Mouse (Mus musculus) CH12.LX (cell line): ENCODE measurements at regions not wholly inside any gene's neighbourhood (a gene's known extent, or its start where the extent isn't known, plus 50 kb on each side); places are given as distances from the start of the nearest gene placed in this dataset.
A peak's percentile ranks its signal among the peaks of the same experiment; 100 is the strongest.

ENCODE experiments used
- DNase-seq: peaks from one replicate; pipeline ENCODE4 v3.0.0-alpha.2; 2013; ENCODE audit errors: extremely low read depth
- H3K27ac ChIP-seq: 2 replicates; pipeline ENCODE4 v1.5.1; 2012; ENCODE audit warnings: low read depth, mild to moderate bottlenecking, control low read depth, moderate library complexity; ENCODE audit not compliant: insufficient read depth
- H3K27me3 ChIP-seq: replicated peaks from 2 replicates; pipeline ENCODE3; 2012; ENCODE audit warnings: inconsistent platforms
- H3K36me3 ChIP-seq, 2 experiments: replicated peaks in 1 of 2; 2 replicates each; pipeline versions ENCODE3 to v1.6.1; 2012; ENCODE audit warnings: inconsistent platforms in 1 of 2, low read length in 1 of 2, mild to moderate bottlenecking in 1 of 2, mixed read lengths in 1 of 2, moderate library complexity in 1 of 2; ENCODE audit not compliant: control insufficient read depth in 1 of 2, insufficient read depth in 1 of 2
- H3K4me1 ChIP-seq, 2 experiments: 2 replicates each; pipeline ENCODE4 v1.6.1; 2012; ENCODE audit warnings: inconsistent platforms in 1 of 2, moderate library complexity in 1 of 2; ENCODE audit not compliant: insufficient read depth in 2 of 2, control insufficient read depth in 1 of 2
- H3K4me2 ChIP-seq: 2 replicates; pipeline ENCODE4 v1.6.1; 2012; ENCODE audit warnings: low read depth, mild to moderate bottlenecking, control low read depth; ENCODE audit not compliant: poor library complexity, insufficient read depth, severe bottlenecking
- H3K4me3 ChIP-seq, 3 experiments: fragments of 150-350 bp in 1 of 3; sonication (generic) in 1 of 3; replicated peaks in 1 of 3; 2 replicates each; pipeline versions ENCODE3 to v1.5.1; 2011 to 2012; ENCODE audit warnings: low read depth in 2 of 3, low read length in 2 of 3, mild to moderate bottlenecking in 2 of 3, moderate library complexity in 2 of 3, control low read depth in 1 of 3, improper control_type of control experiment in 1 of 3, inconsistent platforms in 1 of 3, mixed read lengths in 1 of 3; ENCODE audit not compliant: poor library complexity in 1 of 3
- H3K79me2 ChIP-seq: replicated peaks from 2 replicates; pipeline ENCODE4 v1.6.1; 2012; ENCODE audit warnings: mild to moderate bottlenecking, moderate library complexity; ENCODE audit not compliant: control insufficient read depth, poor library complexity, insufficient read depth, severe bottlenecking; ENCODE audit errors: extremely low read depth
- H3K9ac ChIP-seq: 2 replicates; pipeline ENCODE4 v1.6.1; 2012; ENCODE audit warnings: low read depth, mild to moderate bottlenecking, control low read depth, moderate library complexity; ENCODE audit not compliant: insufficient read depth
- H3K9me3 ChIP-seq: replicated peaks from 2 replicates; pipeline ENCODE3; 2012; ENCODE audit warnings: low read length, inconsistent platforms, mixed read lengths
- BHLHE40 ChIP-seq: IDR thresholded peaks from 2 replicates; pipeline ENCODE4 v1.6.1; 2011; ENCODE audit warnings: mild to moderate bottlenecking, low read depth, low read length, improper control_type of control experiment
- CHD2 ChIP-seq: IDR thresholded peaks from 2 replicates; pipeline ENCODE4 v1.6.1; 2011; ENCODE audit warnings: low read length, improper control_type of control experiment
- CTCF ChIP-seq, 2 experiments: IDR thresholded peaks in 1 of 2; conservative IDR thresholded peaks in 1 of 2; 2 replicates each; pipeline ENCODE4 v1.5.1; 2011 to 2012; ENCODE audit warnings: low read depth in 2 of 2, low read length in 2 of 2, improper control_type of control experiment in 1 of 2, inconsistent platforms in 1 of 2, mild to moderate bottlenecking in 1 of 2, moderate library complexity in 1 of 2
- E2F4 ChIP-seq: IDR thresholded peaks from 2 replicates; pipeline ENCODE4 v1.6.1; 2011; ENCODE audit warnings: low read depth, low read length, improper control_type of control experiment; ENCODE audit not compliant: insufficient replicate concordance
- ELF1 ChIP-seq: IDR thresholded peaks from 2 replicates; pipeline ENCODE4 v1.6.1; 2014; ENCODE audit warnings: low read depth, mild to moderate bottlenecking, inconsistent platforms, low read length, improper control_type of control experiment
- EP300 ChIP-seq: IDR thresholded peaks from 2 replicates; pipeline ENCODE4 v1.6.1; 2011; ENCODE audit warnings: low read length, improper control_type of control experiment
- ETS1 ChIP-seq: conservative IDR thresholded peaks from 2 replicates; pipeline ENCODE4 v1.6.1; 2012; ENCODE audit warnings: low read depth, mild to moderate bottlenecking, inconsistent platforms, low read length, improper control_type of control experiment, moderate library complexity
- GABPA ChIP-seq: IDR thresholded peaks from 2 replicates; pipeline ENCODE4 v1.6.1; 2012; ENCODE audit warnings: low read depth, low read length, improper control_type of control experiment, inconsistent platforms; ENCODE audit not compliant: insufficient replicate concordance
- HCFC1 ChIP-seq: IDR thresholded peaks from 2 replicates; pipeline ENCODE4 v1.6.1; 2012; ENCODE audit warnings: low read depth, mild to moderate bottlenecking, inconsistent platforms, low read length, improper control_type of control experiment
- IRF4 ChIP-seq: IDR thresholded peaks from 2 replicates; pipeline ENCODE4 v1.6.1; 2014; ENCODE audit warnings: low read depth, mild to moderate bottlenecking, inconsistent platforms, low read length, improper control_type of control experiment
- JUND ChIP-seq: conservative IDR thresholded peaks from 2 replicates; pipeline ENCODE4 v1.6.1; 2011; ENCODE audit warnings: low read depth, low read length, improper control_type of control experiment
- KAT2A ChIP-seq: IDR thresholded peaks from 2 replicates; pipeline ENCODE4 v1.6.1; 2012; ENCODE audit warnings: low read length, improper control_type of control experiment, inconsistent platforms; ENCODE audit not compliant: insufficient replicate concordance
- MAZ ChIP-seq: IDR thresholded peaks from 2 replicates; pipeline ENCODE4 v1.6.1; 2012; ENCODE audit warnings: low read depth, mild to moderate bottlenecking, inconsistent platforms, low read length, improper control_type of control experiment, moderate library complexity
- MEF2A ChIP-seq: IDR thresholded peaks from 2 replicates; pipeline ENCODE4 v1.6.1; 2014; ENCODE audit warnings: low read depth, mild to moderate bottlenecking, inconsistent platforms, low read length, improper control_type of control experiment, borderline replicate concordance
- MXI1 ChIP-seq: IDR thresholded peaks from 2 replicates; pipeline ENCODE4 v1.6.1; 2011; ENCODE audit warnings: mild to moderate bottlenecking, low read depth, low read length, improper control_type of control experiment
- NELFE ChIP-seq: IDR thresholded peaks from 2 replicates; pipeline ENCODE4 v1.6.1; 2011; ENCODE audit warnings: low read depth, low read length, improper control_type of control experiment
- NRF1 ChIP-seq: IDR thresholded peaks from 2 replicates; pipeline ENCODE4 v1.6.1; 2014; ENCODE audit warnings: low read depth, mild to moderate bottlenecking, inconsistent platforms, low read length, improper control_type of control experiment, moderate library complexity
- POLR2A ChIP-seq: IDR thresholded peaks from 2 replicates; pipeline ENCODE4 v1.6.1; 2011; ENCODE audit warnings: low read depth, mild to moderate bottlenecking, improper control_type of control experiment, low read length
- POLR2AphosphoS2 ChIP-seq: IDR thresholded peaks from 2 replicates; pipeline ENCODE4 v1.6.1; 2011; ENCODE audit warnings: low read depth, low read length, improper control_type of control experiment
- RCOR1 ChIP-seq: conservative IDR thresholded peaks from 2 replicates; pipeline ENCODE4 v1.6.1; 2012; ENCODE audit warnings: low read depth, mild to moderate bottlenecking, inconsistent platforms, low read length, improper control_type of control experiment
- SMC3 ChIP-seq: IDR thresholded peaks from 2 replicates; pipeline ENCODE4 v1.6.1; 2011; ENCODE audit warnings: low read depth, low read length, improper control_type of control experiment
- TBP ChIP-seq: conservative IDR thresholded peaks from 2 replicates; pipeline ENCODE4 v1.6.1; 2011; ENCODE audit warnings: low read depth, low read length, improper control_type of control experiment
- TCF12 ChIP-seq: IDR thresholded peaks from 2 replicates; pipeline ENCODE4 v1.6.1; 2014; ENCODE audit warnings: low read depth, mild to moderate bottlenecking, inconsistent platforms, low read length, improper control_type of control experiment
- USF1 ChIP-seq: IDR thresholded peaks from 2 replicates; pipeline ENCODE4 v1.6.1; 2014; ENCODE audit warnings: low read depth, mild to moderate bottlenecking, inconsistent platforms, low read length, improper control_type of control experiment
- ZKSCAN1 ChIP-seq: IDR thresholded peaks from 2 replicates; pipeline ENCODE4 v1.6.1; 2012; ENCODE audit warnings: low read depth, inconsistent platforms, low read length, improper control_type of control experiment, borderline replicate concordance
- ZMIZ1 ChIP-seq: IDR thresholded peaks from 2 replicates; pipeline ENCODE4 v1.6.1; 2012; ENCODE audit warnings: low read depth, mild to moderate bottlenecking, inconsistent platforms, low read length, improper control_type of control experiment
- ZNF384 ChIP-seq: IDR thresholded peaks from 2 replicates; pipeline ENCODE4 v1.6.1; 2012; ENCODE audit warnings: low read depth, low read length, improper control_type of control experiment, inconsistent platforms
- dilution Hi-C: fragments of 300-500 bp; cut with MboI; formaldehyde crosslinking; loops from 2 replicates; pipeline ENCODE4 v1.14.3; 2020; ENCODE audit warnings: low sequenced_read_pairs; ENCODE audit not compliant: extremely low pct_unique_long_range_greater_than_20kb, extremely low pct_ligation_motif_present
- in situ Hi-C: fragments of 300-500 bp; cut with MboI; formaldehyde crosslinking; loops from 3 replicates; pipeline ENCODE4 v1.14.3; 2019; ENCODE audit warnings: low sequenced_read_pairs, low pct_ligation_motif_present, low pct_unique_long_range_greater_than_20kb, mixed read lengths

- dilution Hi-C loops (no loop called here), in situ Hi-C loops (no loop called here)
- Histone ChIP-seq H3K27me3 (no peaks in the 10 kb centered on the region), H3K9ac (no peak overlapping the region), H3K79me2 (no peaks in the 10 kb centered on the region), H3K4me1 (peaks cover 7 to 29% of the 10 kb centered on the region in 2 experiments), H3K4me3 (peak overlapping the region in 1 of 3 experiments; percentile 30), H3K9me3 (no peaks in the 10 kb centered on the region), H3K4me2 (peak overlapping the region; percentile 80), H3K27ac (peak overlapping the region; percentile 41; the same call in 1 of the 2 replicates), H3K36me3 (no peaks in the 10 kb centered on the region)
- peak; percentile 92 for DNase-seq
- TF ChIP-seq ELF1 (peak; percentile 84), POLR2A (peak; percentile 44), NRF1 (no peak), ZMIZ1 (no peak), POLR2AphosphoS2 (no peak), TCF12 (peak; percentile 21; the same call in 1 of the 2 replicates), HCFC1 (0 out of 2 replicates have a peak, but pooled peaks have one; percentile 18), ETS1 (peak; percentile 29; the same call in 1 of the 2 replicates), KAT2A (no peak), MEF2A (no peak), JUND (no peak), MAZ (no peak), NELFE (no peak), IRF4 (peak; percentile 43; the same call in 1 of the 2 replicates), ZKSCAN1 (no peak), ZNF384 (peak; percentile 62), CTCF (conservative IDR thresholded peaks at IDR 0.05 in 1 of 2, IDR thresholded peaks at IDR 0.05 in 1 of 2; ENCODE audit: low read depth in 2 of 2, low read length in 2 of 2) (no peak)
These were observed 642.4 kb upstream of the Gm19410 start for GRCm38 (mm10) chr8:35123196-35123621.

- H3K9ac ChIP-seq: no peak overlapping the region
- no peak overlapping the region for H3K4me2 ChIP-seq
- H3K27ac ChIP-seq: no peak overlapping the region
- dilution Hi-C loops: no loop called here
- DNase-seq: no peak
- in situ Hi-C loops: no loop called here
- H3K79me2 ChIP-seq: no peaks in the 10 kb centered on the region
- no peak for TF ChIP-seq RCOR1
- no peak for TF ChIP-seq USF1
- no peak for TF ChIP-seq BHLHE40
- TF ChIP-seq NELFE: no peak
- no peak for TF ChIP-seq EP300
- no peak for TF ChIP-seq MXI1
- TF ChIP-seq HCFC1: no peak
- TF ChIP-seq E2F4: no peak
- TF ChIP-seq TCF12: no peak
- TF ChIP-seq IRF4: no peak
- no peak for TF ChIP-seq CHD2
- no peak for TF ChIP-seq TBP
- no peak for TF ChIP-seq GABPA
- TF ChIP-seq JUND: no peak
- TF ChIP-seq SMC3: no peak
- no peak for TF ChIP-seq MAZ
- no peak for TF ChIP-seq KAT2A
- no peak for TF ChIP-seq ZNF384
- TF ChIP-seq ZKSCAN1: no peak
- no peaks in the 10 kb centered on the region for H3K27me3 ChIP-seq
- H3K9me3 ChIP-seq: no peaks in the 10 kb centered on the region
- H3K4me3 ChIP-seq: no peak overlapping the region
- no peaks in the 10 kb centered on the region for H3K36me3 ChIP-seq
- peaks cover 7 to 29% of the 10 kb centered on the region in 2 experiments for H3K4me1 ChIP-seq
These were observed 640.4 kb upstream of the Gm19410 start for GRCm38 (mm10) chr8:35125179-35125578.
